Mouse (Mus musculus) c-Kit-positive CD71-negative TER-119-negative erythroid progenitor cells, embryonic 14.5 days (primary cell): ENCODE results near the gene Syt9.
A peak's percentile ranks its signal among the peaks of the same experiment; 100 is the strongest.

Source experiments
- DNase-seq: peaks from one replicate; pipeline ENCODE4 v3.0.0-alpha.2; 2013; ENCODE audit warnings: low read depth

Gene Syt9

DNA sequence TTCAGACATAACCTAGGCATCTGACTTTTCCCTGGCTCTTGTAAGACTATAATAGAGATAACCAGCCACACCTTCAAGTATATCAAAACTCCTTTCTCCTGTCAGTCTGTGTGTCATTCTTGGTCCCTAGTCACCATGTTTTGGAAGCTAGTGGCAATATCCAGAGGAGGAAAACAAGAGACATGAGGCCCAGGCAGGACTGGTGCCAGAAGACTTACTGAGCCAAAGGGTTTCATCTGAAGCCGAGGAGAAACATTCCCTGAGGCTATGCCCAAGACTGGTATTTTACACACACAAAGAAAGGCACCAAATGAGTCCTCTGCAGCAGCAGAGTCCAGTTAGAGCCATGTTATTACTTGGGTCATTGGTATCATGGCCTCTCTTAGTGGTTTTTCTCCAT lies 174.5 kb downstream of the Syt9 start:
- DNase-seq = no peak

DNA sequence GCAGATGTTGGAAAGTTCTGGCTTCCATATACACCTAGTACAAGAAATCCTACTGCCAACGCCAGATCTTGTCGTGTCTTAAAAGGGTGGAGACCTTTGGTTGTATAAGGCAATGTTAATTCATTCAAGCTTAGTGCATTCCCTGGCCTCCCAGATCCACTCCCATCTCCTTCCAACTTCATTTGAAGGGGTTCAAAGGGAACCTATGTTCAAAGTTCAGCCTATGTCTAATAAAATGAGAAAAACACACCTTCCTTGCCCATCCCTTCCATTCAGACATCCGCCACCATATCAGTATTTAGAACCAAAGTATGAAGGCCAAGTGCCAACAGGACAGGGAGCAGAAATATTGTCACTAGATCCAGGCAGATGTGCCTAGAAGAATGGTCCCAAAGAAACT lies 177.3 kb downstream of the Syt9 start:
- no peak for DNase-seq

DNA sequence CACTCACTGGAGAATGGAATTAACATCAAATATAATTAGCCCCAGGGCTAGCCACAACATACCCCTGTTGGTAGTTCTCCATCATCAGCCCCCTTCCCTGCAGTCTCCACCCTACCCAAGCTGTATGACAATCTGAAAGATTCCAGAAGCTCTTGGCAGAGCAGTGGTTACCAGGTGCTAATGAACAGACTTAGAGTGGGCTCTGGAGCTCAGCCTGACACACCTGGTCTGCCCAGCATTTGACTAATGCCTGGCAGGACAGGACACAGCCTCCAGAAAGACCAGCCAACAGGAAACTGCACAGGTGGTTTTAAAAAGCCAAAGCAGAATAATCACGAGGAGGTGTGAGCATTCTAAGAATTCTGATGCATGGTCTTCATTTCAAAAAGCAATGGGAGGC lies 182.9 kb downstream of the Syt9 start:
- DNase-seq = no peak

DNA sequence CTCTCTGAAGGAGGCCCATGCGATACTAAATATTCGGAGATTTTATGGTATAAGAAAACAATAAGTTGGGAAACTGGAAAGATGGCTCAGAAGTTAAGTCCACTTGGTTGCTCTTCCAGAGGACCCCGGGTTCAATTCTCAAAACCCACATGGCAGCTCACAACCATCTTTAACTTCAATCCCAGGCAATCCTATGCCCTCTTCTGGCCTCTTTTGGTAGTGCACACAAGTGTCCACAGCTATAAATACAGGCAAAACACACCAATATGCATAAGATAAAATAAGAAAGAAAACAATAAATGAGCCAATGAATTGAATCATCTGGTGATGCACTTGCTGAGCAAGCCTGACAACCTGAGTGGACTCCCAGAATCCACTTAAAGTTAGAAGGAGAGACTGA lies 185.4 kb downstream of the Syt9 start:
- DNase-seq = peak; percentile 17

DNA sequence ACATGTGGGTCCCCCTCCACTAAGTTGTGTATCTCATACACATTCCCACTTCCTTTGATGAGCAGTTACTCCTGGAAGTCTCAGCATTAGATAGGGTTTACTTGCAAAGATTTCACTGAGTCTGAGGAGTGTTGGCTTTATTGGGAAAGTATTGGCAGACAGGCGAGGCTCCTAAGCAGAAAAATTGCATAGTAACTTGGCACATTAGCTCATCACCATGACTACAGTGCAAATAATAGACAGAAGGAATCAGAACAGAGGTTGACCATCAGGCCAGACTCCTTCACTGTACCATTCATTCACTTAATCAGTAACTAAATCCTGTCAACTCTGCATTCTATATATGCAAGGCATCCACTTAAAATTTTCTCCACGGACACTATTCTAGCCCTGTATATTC lies 190.1 kb downstream of the Syt9 start:
- DNase-seq = no peak

DNA sequence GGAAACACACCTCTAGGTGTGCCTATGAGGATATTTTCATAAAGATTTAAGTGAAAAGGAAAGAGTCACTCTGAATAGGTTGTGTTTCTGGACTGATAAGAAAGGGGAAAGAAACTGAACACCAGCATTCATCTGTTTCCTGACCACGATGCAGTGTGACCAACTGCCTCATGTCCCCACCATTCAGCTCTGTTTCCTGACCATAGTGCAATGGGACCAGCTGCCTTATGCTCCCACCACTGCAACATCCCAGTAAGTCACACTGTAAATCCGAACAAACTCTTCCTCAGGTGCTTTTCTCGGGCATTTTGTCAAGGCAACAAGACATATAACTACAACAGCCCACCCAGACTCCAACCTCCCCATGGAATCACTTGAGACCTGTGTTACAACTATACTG lies 191.1 kb downstream of the Syt9 start:
- DNase-seq = peak; percentile 9

DNA sequence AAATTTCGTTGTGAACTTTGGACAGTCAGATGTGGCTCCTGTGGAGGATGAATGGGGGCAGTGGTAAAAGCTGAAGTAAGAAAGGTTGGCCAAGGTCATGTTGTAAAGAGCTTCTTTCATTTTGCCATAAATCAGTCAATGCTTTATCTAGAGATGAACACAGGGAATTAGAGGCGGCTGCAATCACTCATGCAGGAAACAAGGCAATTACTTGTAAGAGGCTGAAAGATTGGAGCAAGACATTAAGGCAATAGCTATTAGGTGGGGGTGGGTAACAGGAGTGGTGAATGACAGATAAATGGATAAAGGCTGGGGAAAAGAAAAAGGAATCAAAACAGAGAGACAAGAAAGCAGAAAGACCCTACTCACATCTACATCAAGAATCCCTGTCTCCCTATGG lies 193.2 kb downstream of the Syt9 start:
- no peak for DNase-seq

DNA sequence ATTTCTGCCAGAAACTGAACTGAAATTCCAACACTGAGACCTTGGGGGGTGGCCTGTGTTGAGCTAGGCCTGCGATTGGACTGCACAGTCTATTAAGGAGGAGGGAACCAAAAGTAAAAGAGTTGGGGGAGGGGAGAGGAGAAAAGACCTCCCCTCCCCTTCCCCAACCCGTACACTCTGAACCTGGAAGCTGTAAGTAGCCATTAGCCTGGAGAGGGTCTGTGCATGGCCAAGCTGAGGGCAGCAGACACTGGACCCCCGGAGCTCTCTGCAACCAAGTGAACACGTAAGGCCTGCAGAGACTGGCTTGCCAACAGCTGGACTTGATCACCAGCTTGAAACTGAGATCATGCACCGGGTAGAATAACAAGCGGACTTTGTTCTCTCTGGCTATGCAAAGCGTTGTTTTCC lies 196.7 kb downstream of the Syt9 start, which contains the start of gene Olfml1:
Gene Olfml1, plus strand, starts transcription at position 186 of the 411 bp plus-strand sequence.
- no peak for DNase-seq

DNA sequence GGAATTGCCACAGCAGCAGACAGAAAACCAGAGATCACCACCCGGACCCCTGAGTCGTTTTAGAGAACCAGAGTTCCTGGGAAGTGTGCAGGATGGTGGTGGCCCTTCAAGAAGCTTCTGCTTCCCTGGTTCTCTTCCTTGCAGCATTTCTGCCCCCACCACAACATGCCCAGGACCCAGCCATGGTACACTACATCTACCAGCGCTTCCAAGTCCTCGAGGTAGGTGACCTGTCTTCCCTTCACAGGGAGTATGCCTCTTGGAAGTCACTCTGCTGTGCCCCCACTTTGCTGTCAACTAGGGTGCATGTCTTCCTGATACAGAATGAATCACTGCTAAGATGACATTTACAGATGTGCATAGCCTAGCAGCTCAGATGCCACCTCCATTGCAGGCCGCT lies 197.1 kb downstream of the Syt9 start:
- DNase-seq = no peak

DNA sequence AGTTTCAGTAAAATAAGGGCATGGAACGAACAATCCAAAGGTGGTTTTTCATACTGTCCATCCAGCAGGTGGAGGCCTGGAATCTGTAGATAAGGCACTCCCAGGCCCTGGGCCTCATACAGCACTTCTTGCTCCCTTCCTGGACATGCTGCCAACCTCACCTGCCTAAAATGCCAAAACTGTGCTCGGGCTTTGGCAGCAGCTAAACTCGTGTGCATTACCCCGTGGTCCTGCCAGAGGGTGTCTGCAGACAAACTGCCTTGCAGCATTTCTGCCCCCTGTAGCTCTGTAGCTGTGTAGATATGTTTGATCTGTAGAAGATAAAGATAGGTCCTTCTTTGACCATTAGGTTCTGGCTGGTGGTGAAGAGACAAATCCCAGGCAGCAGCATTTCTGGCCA lies 198.4 kb downstream of the Syt9 start:
- DNase-seq = no peak

DNA sequence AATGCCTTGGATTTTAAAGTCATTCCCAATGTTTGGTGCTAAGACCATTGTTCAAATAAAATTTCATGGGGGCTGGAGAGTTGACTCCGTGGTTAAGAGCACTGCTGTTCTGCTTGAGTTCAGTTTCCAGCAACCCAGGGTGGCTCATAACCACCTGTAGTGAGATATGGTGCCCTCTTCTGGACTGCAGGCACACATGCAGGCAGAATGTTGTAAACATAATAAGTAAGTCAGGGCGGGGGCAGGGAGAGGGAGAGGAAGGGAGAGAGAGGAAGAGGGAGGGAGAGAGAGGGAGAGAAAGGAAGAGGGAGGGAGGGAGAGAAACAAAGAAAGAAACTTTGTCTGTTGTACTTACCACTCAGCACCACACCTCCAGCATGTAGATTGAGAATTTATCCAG lies 203.3 kb downstream of the Syt9 start:
- no peak for DNase-seq

DNA sequence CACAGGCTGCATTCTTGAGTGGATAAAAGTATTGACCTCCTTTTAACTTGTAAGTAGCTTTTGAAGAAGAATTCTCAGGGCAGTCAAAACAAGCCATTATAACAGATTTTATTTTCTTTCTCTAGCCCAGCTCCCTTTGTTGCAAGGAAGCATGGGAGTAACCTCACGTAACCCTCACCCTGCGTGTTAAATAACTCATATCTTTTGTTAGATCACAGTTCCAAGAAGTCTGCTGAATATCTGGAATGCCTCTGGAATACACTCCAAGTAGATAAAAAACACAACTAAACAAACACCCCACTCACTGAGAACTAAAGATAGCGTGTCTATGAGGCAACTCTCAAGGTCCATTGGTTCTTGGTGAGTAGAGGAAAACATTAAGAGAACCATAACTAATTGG lies 203.7 kb downstream of the Syt9 start:
- DNase-seq = no peak

DNA sequence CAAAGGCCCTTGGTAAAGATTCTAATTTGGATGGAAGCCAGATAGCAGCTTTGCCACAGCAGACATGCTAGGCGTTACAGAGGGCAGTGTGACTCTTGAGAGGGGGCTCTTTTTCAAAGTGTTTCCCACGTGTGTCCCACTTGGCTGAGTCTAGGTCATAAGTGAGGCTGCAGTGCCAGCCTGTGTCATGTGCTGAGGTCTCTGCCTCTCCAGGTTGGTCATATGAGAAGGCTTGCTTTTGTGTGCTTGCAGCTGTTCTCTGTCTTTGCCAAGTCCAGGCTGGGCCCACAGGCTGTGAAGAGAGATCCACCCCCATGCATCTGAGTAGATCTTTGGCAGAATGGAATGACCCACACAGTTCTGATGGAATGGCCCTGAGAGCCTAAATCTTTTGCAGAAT lies 222.1 kb downstream of the Syt9 start:
- DNase-seq = no peak

DNA sequence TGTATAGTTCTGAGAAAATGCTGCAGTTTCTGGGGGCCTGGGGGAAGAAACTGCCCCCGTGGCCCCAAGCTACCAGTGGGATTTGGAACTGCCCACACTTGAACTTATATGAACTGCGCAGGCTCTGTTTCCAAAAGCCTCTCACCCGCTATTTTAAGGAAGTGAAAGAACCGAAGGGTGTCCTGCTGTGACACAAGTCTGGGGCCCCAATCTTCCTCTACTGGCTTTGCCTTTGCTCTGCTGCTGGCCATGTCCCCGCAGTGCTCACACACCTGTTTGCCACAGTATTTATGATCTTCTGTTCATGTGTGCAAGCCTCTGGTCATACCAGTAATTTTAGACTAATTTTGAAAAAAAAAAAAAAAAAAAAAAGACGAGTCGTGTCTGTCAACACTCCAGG lies 223.4 kb downstream of the Syt9 start:
- DNase-seq = peak; percentile 36

DNA sequence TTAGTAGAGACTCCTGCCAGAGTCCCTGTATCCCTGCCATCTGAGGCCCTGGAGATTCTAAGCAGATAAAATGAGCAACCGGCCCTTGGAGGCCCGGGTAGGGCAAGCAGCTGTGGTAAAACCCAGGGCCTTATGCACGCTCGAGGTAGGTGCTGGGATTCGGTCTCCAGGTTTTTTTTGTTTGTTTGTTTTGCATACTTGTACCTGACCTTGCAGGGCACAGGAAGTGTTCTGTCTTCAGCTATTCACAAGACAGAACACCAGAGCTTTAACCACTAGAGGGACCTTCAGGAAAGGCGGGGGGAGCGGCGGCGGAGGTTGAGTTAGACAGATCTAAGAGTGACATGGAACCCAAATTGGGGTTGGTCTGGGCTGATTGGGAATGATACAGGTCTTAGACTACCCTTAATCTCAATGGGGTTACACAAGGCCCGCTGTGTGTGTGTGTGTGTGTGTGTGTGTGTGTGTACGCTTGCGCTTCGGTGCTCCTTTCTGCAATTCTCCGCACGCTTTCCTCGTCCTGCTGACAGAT lies 223.9 kb downstream of the Syt9 start:
- peak; percentile 36 for DNase-seq

DNA sequence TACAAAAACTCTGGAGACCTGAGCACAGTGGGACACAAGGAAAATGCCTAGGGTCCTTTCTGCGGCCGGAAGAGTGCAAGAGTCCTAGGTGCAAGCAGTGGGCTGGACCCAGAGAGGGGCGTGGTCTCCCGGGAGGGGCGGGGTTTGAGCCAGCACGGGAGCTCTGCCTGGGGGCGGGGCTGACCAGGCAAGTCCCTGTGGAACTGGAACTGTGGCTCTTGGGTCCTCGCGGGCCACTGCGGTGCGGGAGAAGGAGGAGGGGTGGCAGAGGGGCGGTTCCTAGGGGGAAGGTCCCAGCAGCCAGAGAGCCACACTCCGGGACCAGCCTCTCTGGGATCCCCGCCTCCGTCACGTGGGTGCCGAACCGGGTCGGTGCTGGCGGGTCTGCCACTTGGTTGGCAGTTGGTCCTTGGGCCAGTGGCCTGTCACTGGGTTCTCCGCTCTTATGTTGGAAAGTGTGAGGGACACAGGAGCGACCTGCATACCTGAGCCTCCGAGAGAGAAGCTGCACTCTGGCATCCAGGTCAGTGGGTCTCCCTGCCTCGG lies 224.4 kb downstream of the Syt9 start, which contains the start of gene Ppfibp2:
Gene Ppfibp2, plus strand, starts transcription at position 351 of the 546 bp plus-strand sequence.
- DNase-seq = peak; percentile 79

DNA sequence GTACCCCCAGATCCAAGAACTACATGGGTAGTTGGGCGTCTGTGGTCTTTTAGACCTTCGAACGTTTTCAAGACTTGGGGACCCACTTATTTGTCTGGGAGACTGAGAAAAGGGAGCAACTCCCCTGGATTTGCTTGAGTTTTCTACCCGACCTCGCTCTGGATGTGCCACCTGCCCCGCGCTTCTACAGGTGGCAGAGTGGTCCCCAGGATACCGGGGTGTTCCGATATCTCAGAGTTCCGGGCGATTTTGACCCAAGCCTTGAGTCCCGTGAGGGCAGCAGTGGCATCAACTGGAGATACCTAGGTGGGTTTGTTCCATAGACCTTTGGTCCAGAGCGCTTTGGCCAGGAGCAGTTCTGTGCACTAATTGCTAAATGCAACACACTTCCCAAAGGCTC lies 224.9 kb downstream of the Syt9 start:
- no peak for DNase-seq

DNA sequence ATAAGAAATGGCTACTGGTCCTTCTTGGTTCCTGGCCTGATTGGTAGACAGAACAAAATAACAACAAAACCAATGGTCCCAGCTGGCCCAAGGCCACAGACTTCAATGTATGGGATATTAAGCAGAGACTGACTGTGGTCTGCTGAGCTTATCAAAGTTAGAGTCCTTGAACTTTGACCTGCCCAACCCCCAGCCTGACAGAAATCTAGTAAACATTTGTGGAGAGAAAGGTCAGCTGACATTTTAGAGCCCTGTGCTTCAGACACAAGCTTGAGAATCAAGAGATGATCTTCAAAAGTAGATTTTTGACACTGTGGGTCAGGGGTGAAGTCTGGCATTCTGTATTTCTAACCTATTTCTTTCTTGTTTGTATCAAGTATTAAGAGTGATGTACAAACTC lies 226.2 kb downstream of the Syt9 start:
- no peak for DNase-seq

DNA sequence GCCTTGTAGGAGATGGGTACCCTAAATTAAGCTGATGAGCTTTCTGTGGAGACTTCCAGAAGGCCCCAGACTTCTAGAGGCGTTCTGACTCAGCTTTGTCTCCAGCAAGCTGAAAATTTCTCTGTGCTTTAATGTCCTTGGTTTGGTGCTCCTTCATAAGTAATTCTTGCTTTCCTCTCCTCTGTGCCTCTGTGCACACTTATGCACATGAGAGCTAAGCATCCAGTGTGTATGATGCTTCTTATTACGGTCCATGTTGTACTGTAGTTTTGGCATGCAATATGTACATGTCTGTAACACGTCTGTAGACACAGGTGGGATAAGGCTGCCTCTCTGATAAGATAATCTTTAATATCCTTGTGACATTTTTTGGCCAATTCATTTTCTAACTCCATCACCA lies 227.4 kb downstream of the Syt9 start:
- no peak for DNase-seq
